Mouse (Mus musculus): Measurements from ENCODE around the gene Arhgap10. TPM values are rescaled to one million over a fixed set of nuclear protein-coding genes. Genes with fewer than 3 reads are reported as not detected.

Gene Arhgap10
- polyA plus RNA-seq, 2 experiments from 2014 or later = 2.1 to 2.9 TPM

Other genes starting within 250 kb of the Arhgap10 start
- 10 to 100 TPM; 11.5 to 15.7 TPM for gene Prmt9, start 31.4 kb upstream of the Arhgap10 start, polyA plus RNA-seq (2017; shearing (Covaris generic))
- 10 to 100 TPM; 15.6 to 24.6 TPM for gene Tmem184c, start 92.7 kb upstream of the Arhgap10 start, polyA plus RNA-seq (2017; shearing (Covaris generic))
- not detected for gene Ednra, start 206.5 kb upstream of the Arhgap10 start, polyA plus RNA-seq (2017; shearing (Covaris generic))